Mouse (Mus musculus): ENCODE results near the gene Casq2. TPM values are rescaled to one million over a fixed set of nuclear protein-coding genes. Genes with fewer than 3 reads are reported as not detected.
A peak's percentile ranks its signal among the peaks of the same experiment; 100 is the strongest.

Gene Casq2
- total RNA-seq, 1 experiment = 0.54 TPM

DNA sequence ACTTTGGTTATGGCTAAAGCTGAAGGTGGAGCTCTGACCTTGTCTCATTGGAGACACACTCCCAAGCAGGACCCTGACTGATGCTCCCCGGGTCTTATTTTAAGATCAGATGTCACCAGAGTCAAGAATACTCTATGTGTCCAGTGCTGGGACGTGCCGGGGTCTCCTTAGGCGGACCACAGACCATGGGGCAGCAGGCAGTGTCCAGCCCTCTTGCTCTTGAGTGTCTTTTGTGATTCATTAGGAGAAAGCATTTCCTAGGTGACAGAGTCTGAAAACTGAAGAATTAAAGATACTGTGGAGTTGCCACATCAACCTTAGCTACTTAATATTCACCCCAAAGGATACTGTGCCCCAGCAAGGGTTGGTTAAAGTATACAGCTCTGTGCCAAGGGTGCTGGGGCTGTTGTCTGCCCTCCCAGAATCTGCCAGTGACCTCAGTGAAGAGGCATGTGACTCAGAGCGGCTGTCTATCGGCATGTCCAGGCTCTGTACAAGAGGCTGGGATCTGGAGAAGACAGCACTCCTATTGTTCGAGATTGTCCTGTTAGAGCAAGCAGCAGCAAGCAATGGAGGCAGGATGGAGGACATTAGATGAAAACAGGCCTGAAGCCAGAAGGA lies 25.9 kb downstream of the Casq2 start:
- H3K4me3 ChIP-seq (ENCODE audit: insufficient read depth in 1 of 2, low read depth in 1 of 2, low read length in 2 of 2, poor library complexity in 1 of 2, severe bottlenecking in 1 of 2) = no peak overlapping the region
- peaks cover 0 to 11% of the 10 kb centered on the region in 2 experiments; a peak in 1 of 4 replicates for H3K4me1 ChIP-seq (ENCODE audit: control insufficient read depth in 2 of 2, insufficient read depth in 2 of 2, low read length in 2 of 2, poor library complexity in 1 of 2)
- H3K27ac ChIP-seq (ENCODE audit: insufficient read depth, low read depth, low read length, poor library complexity, severe bottlenecking) = no peak overlapping the region
- TF ChIP-seq ZC3H11A (IDR thresholded peaks at IDR 0.05; ENCODE audit: borderline replicate concordance, low read depth, low read length) (no peak), MAFK (IDR thresholded peaks at IDR 0.05; ENCODE audit: insufficient read depth, low read depth, low read length) (no peak)
- no peak overlapping the region for H3K9ac ChIP-seq (ENCODE audit: insufficient read depth, low read depth, low read length, poor library complexity, severe bottlenecking)
- H3K9me3 ChIP-seq (ENCODE audit: control insufficient read depth, insufficient read depth, low read depth, low read length) = no peaks in the 10 kb centered on the region
- in situ Hi-C loops (cut with MboI; ENCODE audit: low sequenced_read_pairs in 2 of 2, unreplicated experiment in 2 of 2) = no loop called here
- no peaks in the 10 kb centered on the region for H3K36me3 ChIP-seq (ENCODE audit: control insufficient read depth, insufficient read depth, low read length, poor library complexity, severe bottlenecking)
- no peak for DNase-seq (ENCODE audit: low read depth, low spot score)

DNA sequence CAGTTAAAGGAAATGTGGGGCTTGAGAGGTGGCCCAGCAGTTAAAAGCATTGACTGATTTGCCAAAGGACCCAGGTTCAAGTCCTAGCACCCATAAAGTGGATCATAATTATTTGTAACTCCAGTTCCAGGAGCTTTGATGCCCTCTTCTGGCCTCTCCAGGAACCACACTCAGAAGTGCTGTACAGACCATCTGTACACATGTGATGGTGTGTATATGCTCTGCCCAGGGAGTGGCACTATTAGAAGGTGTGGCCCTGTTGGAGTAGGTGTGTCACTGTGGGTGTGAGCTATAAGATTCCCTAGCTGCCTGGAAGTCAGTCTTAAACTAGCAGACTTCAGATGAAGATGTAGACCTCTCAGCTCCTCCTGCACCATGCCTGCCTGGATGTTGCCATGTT lies 34.7 kb downstream of the Casq2 start:
- TF ChIP-seq ZC3H11A (IDR thresholded peaks at IDR 0.05; ENCODE audit: borderline replicate concordance, low read depth, low read length) (0 out of 2 replicates have a peak, but pooled peaks have one; percentile 22), ZNF384 (IDR thresholded peaks at IDR 0.05; ENCODE audit: low read depth, low read length) (no peak), CHD2 (IDR thresholded peaks at IDR 0.05; ENCODE audit: low read depth, low read length) (no peak), MAFK (IDR thresholded peaks at IDR 0.05; ENCODE audit: insufficient read depth, low read depth, low read length) (no peak), HCFC1 (IDR thresholded peaks at IDR 0.05; ENCODE audit: borderline replicate concordance, insufficient read depth, low read length) (no peak)
- in situ Hi-C loops (cut with MboI; ENCODE audit: low sequenced_read_pairs in 2 of 2, unreplicated experiment in 2 of 2) = loop anchor here in 1 of 2 experiments (10.0 kb wide), 1 partner anchor 124 kb away; no protein-coding TSS in a partner anchor

DNA sequence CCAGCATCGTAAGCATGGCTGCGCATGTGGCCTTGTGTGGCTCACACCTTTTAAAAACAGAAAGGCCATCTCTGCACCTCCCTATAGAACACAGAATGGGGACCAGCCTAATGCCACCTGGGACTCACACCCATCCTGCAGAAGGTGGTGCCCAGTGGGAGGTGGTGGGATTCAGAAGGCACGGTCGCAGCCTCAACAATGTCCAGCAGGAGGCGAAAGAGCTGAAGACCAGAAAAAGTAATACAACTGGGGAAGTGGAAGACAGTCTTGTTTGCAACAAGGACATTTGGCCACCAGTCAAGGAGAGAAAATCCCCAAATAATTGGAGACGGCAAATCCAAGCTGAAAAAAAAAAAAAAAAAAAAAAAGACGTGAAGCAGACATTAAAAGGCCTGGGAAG lies 35.8 kb downstream of the Casq2 start:
- H3K4me3 ChIP-seq (ENCODE audit: insufficient read depth in 1 of 2, low read depth in 1 of 2, low read length in 2 of 2, poor library complexity in 1 of 2, severe bottlenecking in 1 of 2) = no peak overlapping the region
- in situ Hi-C loops (cut with MboI; ENCODE audit: low sequenced_read_pairs in 2 of 2, unreplicated experiment in 2 of 2) = loop anchor here in 1 of 2 experiments (10.0 kb wide), 1 partner anchor 123 kb away; no protein-coding TSS in a partner anchor
- no peak overlapping the region for H3K27ac ChIP-seq (ENCODE audit: insufficient read depth, low read depth, low read length, poor library complexity, severe bottlenecking)
- no peaks in the 10 kb centered on the region for H3K9me3 ChIP-seq (ENCODE audit: control insufficient read depth, insufficient read depth, low read depth, low read length)
- DNase-seq (ENCODE audit: low read depth, low spot score) = no peak
- TF ChIP-seq ZC3H11A (IDR thresholded peaks at IDR 0.05; ENCODE audit: borderline replicate concordance, low read depth, low read length) (peak; percentile 63; the same call in 1 of the 2 replicates), CHD2 (IDR thresholded peaks at IDR 0.05; ENCODE audit: low read depth, low read length) (no peak)
- no peaks in the 10 kb centered on the region for H3K4me1 ChIP-seq (ENCODE audit: control insufficient read depth in 2 of 2, insufficient read depth in 2 of 2, low read length in 2 of 2, poor library complexity in 1 of 2)
- no peaks in the 10 kb centered on the region for H3K36me3 ChIP-seq (ENCODE audit: control insufficient read depth, insufficient read depth, low read length, poor library complexity, severe bottlenecking)
- H3K9ac ChIP-seq (ENCODE audit: insufficient read depth, low read depth, low read length, poor library complexity, severe bottlenecking) = no peak overlapping the region

More for the DNA sequence above, 34.7 kb downstream of the Casq2 start:
- H3K36me3 ChIP-seq (ENCODE audit: control insufficient read depth, insufficient read depth, low read length, poor library complexity, severe bottlenecking) = no peaks in the 10 kb centered on the region
- H3K4me3 ChIP-seq (ENCODE audit: insufficient read depth in 1 of 2, low read depth in 1 of 2, low read length in 2 of 2, poor library complexity in 1 of 2, severe bottlenecking in 1 of 2) = no peak overlapping the region
- no peak for DNase-seq (ENCODE audit: low read depth, low spot score)
- H3K9ac ChIP-seq (ENCODE audit: insufficient read depth, low read depth, low read length, poor library complexity, severe bottlenecking) = no peak overlapping the region
- no peaks in the 10 kb centered on the region for H3K4me1 ChIP-seq (ENCODE audit: control insufficient read depth in 2 of 2, insufficient read depth in 2 of 2, low read length in 2 of 2, poor library complexity in 1 of 2)
- H3K27ac ChIP-seq (ENCODE audit: insufficient read depth, low read depth, low read length, poor library complexity, severe bottlenecking) = no peak overlapping the region
- no peaks in the 10 kb centered on the region for H3K9me3 ChIP-seq (ENCODE audit: control insufficient read depth, insufficient read depth, low read depth, low read length)

DNA sequence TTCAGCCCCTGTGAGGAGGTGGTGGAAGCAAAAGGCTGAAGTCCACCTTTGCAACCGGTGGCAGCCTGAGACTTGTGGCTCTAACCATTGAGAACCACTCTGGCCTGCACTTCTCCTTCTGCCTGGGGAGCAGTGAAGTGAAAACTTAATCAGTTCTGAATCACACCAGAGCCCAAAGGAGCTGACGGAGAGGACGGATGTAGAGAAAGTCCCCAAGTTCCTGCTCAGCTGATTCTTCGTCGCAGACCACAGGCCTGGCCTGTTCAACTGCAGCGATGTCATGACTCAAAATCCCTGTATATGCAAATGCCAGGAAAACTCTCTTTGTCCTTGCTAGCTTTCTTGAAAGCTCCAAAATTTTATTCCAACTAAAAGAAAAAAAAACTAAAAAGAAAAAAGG lies 37.4 kb downstream of the Casq2 start:
- H3K9me3 ChIP-seq (ENCODE audit: control insufficient read depth, insufficient read depth, low read depth, low read length) = no peaks in the 10 kb centered on the region
- no peaks in the 10 kb centered on the region for H3K36me3 ChIP-seq (ENCODE audit: control insufficient read depth, insufficient read depth, low read length, poor library complexity, severe bottlenecking)
- in situ Hi-C loops (cut with MboI; ENCODE audit: low sequenced_read_pairs in 2 of 2, unreplicated experiment in 2 of 2) = loop anchor here in 1 of 2 experiments (10.0 kb wide), 1 partner anchor 121 kb away; no protein-coding TSS in a partner anchor
- H3K9ac ChIP-seq (ENCODE audit: insufficient read depth, low read depth, low read length, poor library complexity, severe bottlenecking) = no peak overlapping the region
- no peak overlapping the region for H3K27ac ChIP-seq (ENCODE audit: insufficient read depth, low read depth, low read length, poor library complexity, severe bottlenecking)
- TF ChIP-seq CHD2 (IDR thresholded peaks at IDR 0.05; ENCODE audit: low read depth, low read length) (no peak), MAFK (IDR thresholded peaks at IDR 0.05; ENCODE audit: insufficient read depth, low read depth, low read length) (no peak), ZC3H11A (IDR thresholded peaks at IDR 0.05; ENCODE audit: borderline replicate concordance, low read depth, low read length) (no peak), ZNF384 (IDR thresholded peaks at IDR 0.05; ENCODE audit: low read depth, low read length) (no peak), HCFC1 (IDR thresholded peaks at IDR 0.05; ENCODE audit: borderline replicate concordance, insufficient read depth, low read length) (no peak)
- no peak for DNase-seq (ENCODE audit: low read depth, low spot score)
- no peaks in the 10 kb centered on the region for H3K4me1 ChIP-seq (ENCODE audit: control insufficient read depth in 2 of 2, insufficient read depth in 2 of 2, low read length in 2 of 2, poor library complexity in 1 of 2)
- H3K4me3 ChIP-seq (ENCODE audit: insufficient read depth in 1 of 2, low read depth in 1 of 2, low read length in 2 of 2, poor library complexity in 1 of 2, severe bottlenecking in 1 of 2) = no peak overlapping the region

DNA sequence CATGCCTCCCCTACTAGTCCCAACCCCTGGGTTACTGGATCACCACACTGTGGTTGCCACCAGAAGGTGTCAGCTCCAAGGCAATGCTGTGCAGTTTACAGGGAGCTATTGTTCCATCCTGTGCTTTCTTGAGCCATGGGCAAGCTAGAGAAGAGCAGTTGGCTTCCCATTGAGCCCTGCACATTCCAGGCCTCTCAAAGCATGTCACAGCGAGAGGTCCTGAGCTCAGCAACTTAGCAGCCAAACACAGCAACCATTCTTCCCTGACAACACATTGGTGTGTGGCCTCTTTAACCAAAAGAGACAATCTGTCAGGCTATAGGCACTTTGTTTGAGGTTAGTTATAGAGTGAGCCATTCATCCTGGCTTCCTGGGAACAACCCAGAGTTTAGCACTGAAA lies 39.3 kb downstream of the Casq2 start:
- no peak for TF ChIP-seq MAFK (IDR thresholded peaks at IDR 0.05; ENCODE audit: insufficient read depth, low read depth, low read length)
- no peak for TF ChIP-seq ZC3H11A (IDR thresholded peaks at IDR 0.05; ENCODE audit: borderline replicate concordance, low read depth, low read length)
- TF ChIP-seq HCFC1 (IDR thresholded peaks at IDR 0.05; ENCODE audit: borderline replicate concordance, insufficient read depth, low read length) = no peak
- TF ChIP-seq CHD2 (IDR thresholded peaks at IDR 0.05; ENCODE audit: low read depth, low read length) = no peak
- TF ChIP-seq ZNF384 (IDR thresholded peaks at IDR 0.05; ENCODE audit: low read depth, low read length) = no peak
- in situ Hi-C loops (cut with MboI; ENCODE audit: low sequenced_read_pairs in 2 of 2, unreplicated experiment in 2 of 2) = loop anchor here in 1 of 2 experiments (10.0 kb wide), 1 partner anchor 119 kb away; no protein-coding TSS in a partner anchor

More for the DNA sequence above, 39.3 kb downstream of the Casq2 start:
- Histone ChIP-seq H3K9me3 (ENCODE audit: control insufficient read depth, insufficient read depth, low read depth, low read length) (no peaks in the 10 kb centered on the region), H3K27ac (ENCODE audit: insufficient read depth, low read depth, low read length, poor library complexity, severe bottlenecking) (no peak overlapping the region), H3K4me1 (ENCODE audit: control insufficient read depth in 2 of 2, insufficient read depth in 2 of 2, low read length in 2 of 2, poor library complexity in 1 of 2) (no peaks in the 10 kb centered on the region), H3K36me3 (ENCODE audit: control insufficient read depth, insufficient read depth, low read length, poor library complexity, severe bottlenecking) (no peaks in the 10 kb centered on the region), H3K4me3 (ENCODE audit: insufficient read depth in 1 of 2, low read depth in 1 of 2, low read length in 2 of 2, poor library complexity in 1 of 2, severe bottlenecking in 1 of 2) (no peak overlapping the region), H3K9ac (ENCODE audit: insufficient read depth, low read depth, low read length, poor library complexity, severe bottlenecking) (no peak overlapping the region)
- no peak for DNase-seq (ENCODE audit: low read depth, low spot score)
